Mouse (Mus musculus): ENCODE measurements around the gene Ap1s1.

The Ap1s1 gene

DNA sequence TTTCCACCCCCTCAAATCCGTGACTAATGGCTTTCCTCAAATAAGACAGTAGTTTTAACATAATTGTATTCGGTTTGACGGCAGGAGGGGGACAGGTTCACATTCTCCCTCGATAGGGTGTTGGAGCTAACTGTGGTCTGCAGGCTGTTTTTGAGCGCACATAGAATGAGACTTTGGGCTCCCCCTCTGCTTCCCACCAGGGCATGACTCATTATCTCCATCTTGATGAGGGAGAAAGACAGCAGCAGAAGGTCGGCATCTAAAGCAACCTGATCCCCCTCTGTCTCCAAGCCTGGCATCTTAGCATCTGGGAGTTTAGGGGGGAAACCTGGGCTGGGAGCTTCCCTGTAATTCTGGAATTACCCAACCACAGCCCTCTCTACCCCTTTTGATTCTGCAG is 19.5 kb upstream of the Ap1s1 start:
- no peak for DNase-seq (ENCODE audit: low spot score)

DNA sequence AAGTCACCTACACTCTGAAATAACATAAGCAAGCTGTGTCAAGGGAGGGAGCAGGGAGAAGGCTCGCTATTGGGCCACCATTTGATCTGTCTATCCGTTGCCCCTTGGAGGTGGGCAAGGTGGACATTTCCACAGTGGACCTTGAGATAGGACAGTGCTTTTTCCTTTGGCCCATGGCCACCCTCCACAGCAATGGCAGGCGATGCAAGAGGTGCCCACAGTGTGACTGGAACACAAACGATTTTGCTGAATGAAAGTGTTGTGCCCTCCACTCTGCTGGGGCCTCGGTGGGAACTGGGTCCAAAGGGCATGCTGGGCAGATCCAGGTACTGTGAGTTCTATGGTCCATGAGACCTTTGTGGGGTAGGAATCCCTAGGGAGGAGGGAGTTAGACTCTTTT is 16.7 kb upstream of the Ap1s1 start:
- no peak for DNase-seq (ENCODE audit: low spot score)

GRCm38 (mm10) chr5:137061809-137062481 is 16.0 kb upstream of the Ap1s1 start:
- peak; percentile 62 for DNase-seq (ENCODE audit: low spot score)

- peak; percentile 53 for DNase-seq (ENCODE audit: low spot score)
Measured at GRCm38 (mm10) chr5:137054873-137055272, 8.9 kb upstream of the Ap1s1 start.

DNA sequence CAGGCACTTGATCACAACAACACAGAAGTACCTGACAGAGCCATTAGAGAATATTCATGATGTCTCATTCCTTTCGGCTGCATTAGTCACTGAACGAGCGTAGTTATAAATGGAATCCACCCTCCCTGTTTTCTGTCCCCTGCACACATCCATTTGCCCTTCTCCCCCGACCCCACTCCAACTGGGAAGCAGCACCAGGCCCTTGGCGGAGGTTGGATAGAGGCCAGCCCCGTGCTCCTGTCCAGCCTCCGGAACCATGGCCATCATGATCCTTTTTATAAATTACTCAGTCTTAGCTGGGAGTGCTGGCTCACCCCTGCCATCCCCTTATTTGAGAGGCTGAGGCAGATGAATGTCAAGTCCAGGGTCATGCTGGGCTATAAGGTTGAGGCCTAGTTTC is 8.4 kb upstream of the Ap1s1 start:
- DNase-seq (ENCODE audit: low spot score), result no peak

GRCm38 (mm10) chr5:137051914-137052505 is 6.1 kb upstream of the Ap1s1 start:
- peak; percentile 35 for DNase-seq (ENCODE audit: low spot score)

- DNase-seq (ENCODE audit: low spot score), result no peak
Measured at GRCm38 (mm10) chr5:137051125-137051524, 5.2 kb upstream of the Ap1s1 start.

DNA sequence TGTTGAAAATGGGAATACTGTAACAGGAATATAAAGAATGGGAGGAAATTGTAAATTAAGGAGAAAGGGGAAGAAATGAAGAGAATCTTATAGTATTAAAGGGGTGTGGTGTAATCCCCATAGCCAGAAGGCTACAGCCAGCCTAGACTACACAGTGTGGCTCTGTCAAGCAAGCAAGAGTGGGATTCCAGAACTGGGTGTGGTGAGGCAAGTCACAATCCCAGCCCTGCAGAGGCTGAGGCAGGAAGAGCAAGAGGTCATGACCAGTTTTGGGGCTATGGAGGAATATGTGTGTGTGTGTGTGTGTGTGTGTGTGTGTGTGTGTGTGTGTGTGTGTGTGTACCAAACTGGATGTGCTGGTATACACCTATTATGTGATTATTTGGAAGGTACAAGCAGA is 1.1 kb upstream of the Ap1s1 start:
- no peak for DNase-seq (ENCODE audit: low spot score)

DNA sequence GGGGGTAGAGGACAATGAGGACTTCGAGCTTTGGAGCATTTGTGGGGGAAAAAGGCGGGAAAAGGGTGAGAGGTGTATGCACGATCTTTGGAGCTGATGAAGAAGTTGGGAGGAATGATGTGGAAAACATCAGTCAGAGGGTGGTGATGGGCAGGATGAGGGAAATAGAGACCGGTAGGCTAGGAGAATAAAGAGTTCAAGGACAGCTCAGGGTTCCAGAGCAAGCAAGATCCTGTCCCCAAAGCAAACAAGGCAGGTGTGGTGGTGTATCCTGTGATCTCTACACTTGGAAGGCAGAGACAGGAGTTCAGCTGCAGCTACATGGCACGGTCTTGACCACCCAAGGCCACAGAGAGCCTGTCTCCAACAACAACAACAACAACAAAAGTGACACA is 386 bp upstream of the Ap1s1 start:
- DNase-seq (ENCODE audit: low spot score), result no peak

DNA sequence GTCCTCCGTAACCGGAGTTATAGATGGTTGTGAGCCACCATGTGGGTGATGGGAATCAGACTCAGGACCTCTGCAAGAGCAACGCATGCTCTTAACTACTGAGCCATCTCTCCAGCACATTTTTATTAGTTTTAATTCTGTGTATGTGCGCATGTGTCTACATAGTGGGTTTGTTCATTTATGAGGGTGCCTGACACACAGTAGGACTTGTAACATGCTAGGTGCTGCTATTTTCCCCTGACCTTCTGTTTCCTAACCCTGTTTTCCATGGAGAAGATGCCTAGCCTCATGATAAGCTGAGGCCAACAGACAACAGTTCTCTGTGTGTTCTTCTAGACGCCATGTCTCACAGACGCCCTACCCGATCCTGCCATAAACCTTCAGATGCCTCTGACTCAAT is 1.9 kb downstream of the Ap1s1 start:
- DNase-seq (ENCODE audit: low spot score), result no peak

- DNase-seq (ENCODE audit: low spot score), result no peak
Measured at GRCm38 (mm10) chr5:137041442-137041841, 4.5 kb downstream of the Ap1s1 start.

DNA sequence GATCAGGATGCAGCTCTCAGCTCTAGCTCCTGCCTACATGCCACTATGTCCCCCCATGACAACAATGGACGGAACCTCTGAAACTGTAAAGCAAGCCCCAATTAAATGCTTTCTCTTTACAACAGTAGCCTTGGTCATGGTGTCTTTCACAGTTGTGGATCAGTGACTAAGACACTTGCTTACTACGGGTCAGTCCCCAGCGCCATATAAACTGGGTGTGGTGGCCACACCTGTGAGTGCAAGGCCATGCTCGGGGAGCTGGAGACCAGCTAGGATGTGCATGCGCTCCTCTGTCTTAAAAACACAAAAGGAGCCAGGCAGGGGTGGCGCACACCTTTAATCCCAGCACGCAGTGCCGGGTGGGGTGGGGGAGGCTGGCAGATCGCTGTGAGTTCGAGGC is 6.5 kb downstream of the Ap1s1 start:
- no peak for DNase-seq (ENCODE audit: low spot score)

DNA sequence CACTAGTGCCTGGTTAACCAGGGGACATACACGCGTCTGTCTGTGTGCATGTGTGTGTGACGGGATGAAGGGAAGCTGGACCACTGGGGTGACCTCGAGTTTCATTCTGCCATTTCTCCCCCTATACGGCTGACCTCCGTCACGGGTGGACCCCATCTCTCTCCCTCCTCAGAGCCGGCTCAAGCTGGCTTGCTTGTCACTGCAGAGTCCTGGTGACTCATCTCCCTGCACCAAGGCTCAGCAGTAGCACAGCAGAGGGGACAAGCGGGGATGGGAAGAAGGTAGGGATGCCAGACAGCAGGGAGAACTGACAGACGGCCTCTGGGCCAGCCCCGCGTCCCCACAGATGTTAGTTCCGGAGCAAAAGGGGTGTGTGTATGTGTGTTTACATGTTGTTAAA is 9.7 kb downstream of the Ap1s1 start:
- DNase-seq (ENCODE audit: low spot score), result no peak

GRCm38 (mm10) chr5:137032641-137033074 is 13.3 kb downstream of the Ap1s1 start:
- peak; percentile 80 for DNase-seq (ENCODE audit: low spot score)

GRCm38 (mm10) chr5:137032033-137032421 is 13.9 kb downstream of the Ap1s1 start:
- no peak for DNase-seq (ENCODE audit: low spot score)

GRCm38 (mm10) chr5:137031076-137032032 is 14.6 kb downstream of the Ap1s1 start:
- peak; percentile 56 for DNase-seq (ENCODE audit: low spot score)

GRCm38 (mm10) chr5:137030416-137030810 is 15.5 kb downstream of the Ap1s1 start:
- DNase-seq (ENCODE audit: low spot score), result no peak

DNA sequence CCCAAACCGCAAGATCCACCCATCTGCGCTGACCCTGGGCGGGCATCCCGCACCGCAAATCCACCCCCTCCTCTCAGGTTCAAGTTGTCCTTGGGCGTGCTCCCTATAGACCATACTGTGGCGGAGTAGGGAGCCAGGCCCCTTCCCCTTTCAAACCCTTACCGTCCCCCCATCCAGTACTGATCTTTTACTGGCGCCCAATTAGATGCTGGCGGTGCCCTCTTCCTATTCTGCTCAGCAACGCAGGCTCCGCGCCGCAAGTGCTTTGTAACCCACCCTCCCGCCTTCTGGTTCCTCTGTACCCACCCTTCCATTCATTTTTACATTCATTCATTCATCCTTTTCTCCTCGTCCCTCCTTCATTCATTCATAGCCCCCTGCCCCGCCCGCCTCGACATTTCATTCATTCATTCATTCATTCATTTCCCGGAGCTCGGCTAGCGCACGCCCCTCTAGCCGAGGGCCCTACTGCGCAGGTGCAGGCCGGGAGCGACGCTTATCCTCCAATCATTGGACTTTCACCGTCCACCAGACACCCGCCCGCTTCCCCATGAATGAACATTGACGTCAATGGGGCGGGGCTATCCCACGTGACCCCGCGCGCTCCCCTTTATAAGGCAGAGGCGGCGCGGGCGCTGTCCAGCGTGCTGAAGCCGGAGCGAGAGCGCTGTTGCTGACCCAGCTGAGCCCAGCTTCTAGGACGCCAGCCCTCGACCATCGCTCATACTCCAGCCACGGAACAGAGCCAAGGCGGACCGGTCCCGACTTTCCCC is 16.1 kb downstream of the Ap1s1 start:
- DNase-seq (ENCODE audit: low spot score), result peak; percentile 89

GRCm38 (mm10) chr5:137029273-137029585 is 16.7 kb downstream of the Ap1s1 start:
- no peak for DNase-seq (ENCODE audit: low spot score)

DNA sequence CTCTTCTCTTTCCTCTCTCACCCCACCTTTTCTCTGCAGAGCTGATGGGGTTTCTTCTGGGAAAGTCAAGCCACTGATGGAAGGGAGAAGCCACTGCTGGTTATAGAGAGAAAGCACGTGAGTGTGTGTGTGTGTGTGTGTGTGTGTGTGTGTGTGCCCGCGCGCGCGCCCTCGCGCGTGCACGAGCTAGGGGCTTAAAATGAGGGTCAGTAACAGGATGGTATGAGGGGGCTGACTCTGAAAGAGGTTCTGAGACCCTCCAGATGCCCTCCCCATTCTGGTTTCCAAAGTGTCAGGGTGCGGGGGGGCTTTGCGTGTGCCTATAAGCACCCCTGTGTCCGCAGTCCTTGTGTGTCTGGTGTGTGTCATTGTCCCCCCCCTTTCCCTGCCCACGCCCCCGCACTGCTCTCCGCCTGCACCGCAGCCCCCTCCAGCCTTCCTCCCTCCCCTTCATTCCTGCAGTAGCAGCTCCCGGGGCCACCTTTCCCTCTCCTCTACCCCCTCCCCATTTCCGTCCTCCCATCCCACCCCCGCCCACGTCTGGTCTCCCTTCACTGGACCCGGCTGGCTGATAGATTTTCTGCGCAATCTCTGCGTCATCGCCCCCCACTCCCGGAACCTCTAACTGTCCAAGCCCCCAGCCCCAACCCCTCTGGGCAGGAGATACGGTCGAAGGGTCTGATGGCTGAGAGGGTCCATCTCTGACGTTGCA is 17.2 kb downstream of the Ap1s1 start:
- DNase-seq (ENCODE audit: low spot score), result no peak

GRCm38 (mm10) chr5:137026092-137026491 is 19.8 kb downstream of the Ap1s1 start, which contains the start of gene Vgf:
Gene Vgf, plus strand, starts transcription at chr5:137026392.
- DNase-seq (ENCODE audit: low spot score), result no peak

- DNase-seq (ENCODE audit: low spot score), result peak; percentile 69
Measured at GRCm38 (mm10) chr5:137025132-137025531, 20.8 kb downstream of the Ap1s1 start.

All from adipocyte (in vitro differentiated cells).